Mouse (Mus musculus) small intestine, adult 2 months (tissue): ENCODE measurements around the gene Ano8. TPM values are rescaled to one million over a fixed set of nuclear protein-coding genes. Genes with fewer than 3 reads are reported as not detected.

ENCODE experiments used
- H3K27ac ChIP-seq: fragments of 200-500 bp; 2 replicates; pipeline ENCODE4 v1.5.1; 2012; ENCODE audit warnings: low read depth, low read length, control low read depth, inconsistent platforms; ENCODE audit not compliant: insufficient read depth
- H3K27me3 ChIP-seq: fragments of 200-500 bp; 2 replicates; pipeline ENCODE4 v1.6.1; 2012; ENCODE audit warnings: mild to moderate bottlenecking, moderate library complexity, low read length, inconsistent platforms; ENCODE audit not compliant: control insufficient read depth, insufficient read depth
- H3K36me3 ChIP-seq: fragments of 200-500 bp; 2 replicates; pipeline ENCODE4 v1.6.1; 2012; ENCODE audit warnings: mild to moderate bottlenecking, low read length, control low read depth, inconsistent platforms; ENCODE audit not compliant: control insufficient read depth, insufficient read depth
- H3K4me1 ChIP-seq: fragments of 200-500 bp; 2 replicates; pipeline ENCODE4 v1.6.1; 2012; ENCODE audit warnings: low read length, inconsistent platforms, mixed read lengths; ENCODE audit not compliant: control insufficient read depth, insufficient read depth, insufficient read length
- H3K4me3 ChIP-seq: fragments of 200-500 bp; 2 replicates; pipeline ENCODE4 v1.5.1; 2012; ENCODE audit warnings: low read depth, mild to moderate bottlenecking, control low read depth, inconsistent platforms, low read length, moderate library complexity
- CTCF ChIP-seq: fragments of 200-500 bp; IDR thresholded peaks from 2 replicates; pipeline ENCODE4 v1.5.1; 2012; ENCODE audit warnings: low read depth, mild to moderate bottlenecking, control low read depth, inconsistent platforms, low read length, moderate library complexity, mixed read lengths; ENCODE audit not compliant: insufficient replicate concordance, insufficient read length; ENCODE audit errors: extremely low read depth
- POLR2A ChIP-seq: fragments of 200-500 bp; IDR thresholded peaks from 2 replicates; pipeline ENCODE4 v1.6.1; 2012; ENCODE audit warnings: low read depth, mild to moderate bottlenecking, control low read depth, inconsistent platforms, low read length, moderate library complexity
- WGBS: fragments of 180-500 bp; shearing (Covaris S2); methylation state at CpG from one replicate; pipeline ENCODE4 v1.1.7; 2018; 5-methylcytosine and 5-hydroxymethylcytosine counted together
- polyA plus RNA-seq: library from polyadenylated mRNA; depleted of rRNA; stranded (reverse); fragments of >200 nt; gene quantifications from 2 replicates; pipeline ENCODE4 v1.2.3, GENCODE M21; 2012

The Ano8 gene
- polyA plus RNA-seq, 1 experiment = 19.8 TPM

DNA sequence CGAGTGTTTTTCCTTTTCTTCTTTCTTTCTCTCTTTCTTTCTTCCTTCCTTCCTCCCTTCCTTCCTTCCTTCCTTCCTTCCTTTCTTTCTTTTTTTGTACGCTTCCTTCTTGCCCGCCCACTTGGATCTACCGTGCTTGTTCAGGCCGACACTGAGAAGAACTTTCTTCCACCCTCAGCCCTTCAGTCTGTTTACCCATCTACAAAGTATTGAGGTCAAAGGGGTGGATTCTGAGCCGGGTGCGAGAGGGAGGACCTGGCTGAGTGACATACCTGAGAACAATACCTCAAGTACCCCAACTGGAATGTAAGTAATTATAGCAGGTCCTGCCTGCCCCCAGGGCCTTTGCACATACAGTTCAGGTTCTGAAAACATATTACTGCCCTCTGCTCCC, 370 bp upstream of the Ano8 start:
- TF ChIP-seq POLR2A = no peak
- no peak for TF ChIP-seq CTCF
- Histone ChIP-seq H3K4me3 (no peak overlapping the region), H3K27ac (no peak overlapping the region), H3K36me3 (peaks cover 4% of the 10 kb centered on the region; the same call in 1 of the 2 replicates), H3K27me3 (no peaks in the 10 kb centered on the region), H3K4me1 (peaks cover 10% of the 10 kb centered on the region)
- WGBS = 5% methylated on average over 7 of the region's 7 CpGs

DNA sequence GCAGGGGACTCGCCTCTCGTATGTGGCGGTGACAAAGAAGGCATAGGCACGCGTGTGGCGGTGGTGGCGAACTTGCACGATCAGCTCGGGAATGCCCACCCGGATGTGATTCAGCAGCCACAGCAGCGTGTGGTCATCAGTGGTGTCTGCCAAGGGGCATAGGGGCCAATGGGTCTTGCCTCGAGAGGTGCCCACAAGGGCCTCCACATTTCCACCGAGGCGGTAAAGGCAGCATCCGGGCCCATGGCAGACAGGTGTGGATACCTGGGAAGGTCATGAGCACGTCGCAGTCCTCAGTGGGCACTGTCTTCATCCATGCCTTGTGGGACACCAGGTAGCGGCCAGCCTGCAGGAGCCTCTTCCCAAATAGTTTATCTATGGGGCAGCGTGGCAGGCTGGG, 1.0 kb downstream of the Ano8 start:
- Histone ChIP-seq H3K36me3 (no peaks in the 10 kb centered on the region), H3K4me1 (peaks cover 9% of the 10 kb centered on the region), H3K27ac (no peak overlapping the region), H3K4me3 (no peak overlapping the region), H3K27me3 (no peaks in the 10 kb centered on the region)
- WGBS = 95% methylated on average over 19 of the region's 19 CpGs
- TF ChIP-seq POLR2A = no peak
- no peak for TF ChIP-seq CTCF

DNA sequence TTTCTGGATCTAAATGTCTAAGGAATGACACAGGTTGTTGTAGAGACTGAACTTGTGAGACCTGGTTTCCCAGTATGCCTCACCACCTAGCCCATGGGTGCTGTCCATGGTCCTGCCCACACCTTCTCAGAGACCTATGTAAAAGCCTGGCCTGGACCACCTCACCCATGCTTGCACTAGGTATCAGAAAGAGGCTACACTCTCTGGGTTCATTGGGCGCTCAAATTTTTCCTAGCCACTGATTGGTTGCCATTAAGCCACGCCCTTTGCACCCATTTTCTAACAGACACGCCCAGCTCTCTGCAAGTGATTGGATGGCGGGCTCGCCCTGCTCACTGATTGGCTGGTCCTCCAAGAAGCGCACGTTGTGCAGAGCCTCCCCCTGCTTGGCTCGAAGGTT, 1.8 kb downstream of the Ano8 start:
- H3K36me3 ChIP-seq = no peaks in the 10 kb centered on the region
- H3K27me3 ChIP-seq = no peaks in the 10 kb centered on the region
- no peak overlapping the region for H3K4me3 ChIP-seq
- no peak for TF ChIP-seq POLR2A
- no peak for TF ChIP-seq CTCF
- WGBS = 71% methylated on average over 8 of the region's 8 CpGs
- H3K27ac ChIP-seq = no peak overlapping the region
- H3K4me1 ChIP-seq = peaks cover 4% of the 10 kb centered on the region

DNA sequence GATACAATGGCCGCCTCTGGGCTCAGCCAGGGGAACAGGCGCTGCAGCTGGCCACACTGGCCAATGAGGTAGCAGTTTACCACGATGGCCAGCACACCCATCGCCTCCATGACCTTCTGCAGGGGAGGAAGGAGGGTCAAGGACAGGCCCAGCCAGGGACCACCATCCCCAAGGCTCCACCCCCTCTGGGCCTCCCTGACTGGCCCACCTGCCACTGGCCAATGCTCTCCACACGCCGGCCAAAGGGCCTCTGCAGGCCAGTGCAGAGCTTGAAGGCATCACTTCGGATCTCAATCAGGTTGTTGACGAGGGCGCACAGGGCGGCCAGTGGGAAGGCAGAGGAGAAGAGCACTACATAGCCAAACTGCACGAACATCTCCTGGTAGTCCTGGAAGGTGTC, 6.8 kb downstream of the Ano8 start:
- Histone ChIP-seq H3K4me1 (peaks cover 5% of the 10 kb centered on the region), H3K27me3 (no peaks in the 10 kb centered on the region), H3K27ac (no peak overlapping the region), H3K4me3 (no peak overlapping the region), H3K36me3 (peaks cover 4% of the 10 kb centered on the region)
- TF ChIP-seq POLR2A (no peak), CTCF (no peak)
- 90% methylated on average over 11 of the region's 11 CpGs for WGBS

DNA sequence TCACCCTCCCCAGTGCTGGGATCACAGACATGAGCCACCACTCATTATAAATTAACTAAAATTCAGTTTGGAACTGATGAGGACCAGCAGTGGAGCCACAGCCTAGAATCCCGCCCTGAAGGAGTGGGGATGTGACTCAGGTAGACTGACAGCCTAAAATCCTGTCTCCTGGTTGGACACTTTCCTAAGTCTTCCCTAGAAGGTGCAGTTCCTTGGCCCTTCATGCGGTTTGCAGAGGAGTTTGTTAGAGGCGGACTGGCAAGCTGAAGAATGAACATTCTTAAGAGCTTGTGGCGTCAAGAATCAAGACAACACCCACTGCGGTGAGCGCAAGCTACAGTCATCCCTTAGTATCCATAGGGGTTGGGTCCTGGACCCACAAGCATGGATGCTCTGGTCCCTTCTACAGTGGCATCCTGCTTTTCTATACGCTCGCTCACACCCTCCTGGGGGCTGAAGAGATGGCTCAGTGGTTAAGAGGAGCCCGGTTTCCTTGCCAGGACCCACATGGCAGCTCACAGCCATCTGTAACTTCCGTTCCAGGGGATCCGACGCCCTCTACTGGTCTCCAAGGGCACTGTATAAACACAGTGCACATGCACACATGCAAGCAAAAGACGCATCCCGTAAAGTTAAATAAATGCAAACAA, 8.4 kb downstream of the Ano8 start:
- H3K27me3 ChIP-seq = no peaks in the 10 kb centered on the region
- 64% methylated on average over 14 of the region's 14 CpGs for WGBS
- H3K4me3 ChIP-seq = no peak overlapping the region
- peaks cover 11% of the 10 kb centered on the region for H3K36me3 ChIP-seq
- no peak for TF ChIP-seq POLR2A
- peak; percentile 55; the same call in 1 of the 2 replicates for TF ChIP-seq CTCF
- peaks cover 5% of the 10 kb centered on the region for H3K4me1 ChIP-seq
- H3K27ac ChIP-seq = no peak overlapping the region

DNA sequence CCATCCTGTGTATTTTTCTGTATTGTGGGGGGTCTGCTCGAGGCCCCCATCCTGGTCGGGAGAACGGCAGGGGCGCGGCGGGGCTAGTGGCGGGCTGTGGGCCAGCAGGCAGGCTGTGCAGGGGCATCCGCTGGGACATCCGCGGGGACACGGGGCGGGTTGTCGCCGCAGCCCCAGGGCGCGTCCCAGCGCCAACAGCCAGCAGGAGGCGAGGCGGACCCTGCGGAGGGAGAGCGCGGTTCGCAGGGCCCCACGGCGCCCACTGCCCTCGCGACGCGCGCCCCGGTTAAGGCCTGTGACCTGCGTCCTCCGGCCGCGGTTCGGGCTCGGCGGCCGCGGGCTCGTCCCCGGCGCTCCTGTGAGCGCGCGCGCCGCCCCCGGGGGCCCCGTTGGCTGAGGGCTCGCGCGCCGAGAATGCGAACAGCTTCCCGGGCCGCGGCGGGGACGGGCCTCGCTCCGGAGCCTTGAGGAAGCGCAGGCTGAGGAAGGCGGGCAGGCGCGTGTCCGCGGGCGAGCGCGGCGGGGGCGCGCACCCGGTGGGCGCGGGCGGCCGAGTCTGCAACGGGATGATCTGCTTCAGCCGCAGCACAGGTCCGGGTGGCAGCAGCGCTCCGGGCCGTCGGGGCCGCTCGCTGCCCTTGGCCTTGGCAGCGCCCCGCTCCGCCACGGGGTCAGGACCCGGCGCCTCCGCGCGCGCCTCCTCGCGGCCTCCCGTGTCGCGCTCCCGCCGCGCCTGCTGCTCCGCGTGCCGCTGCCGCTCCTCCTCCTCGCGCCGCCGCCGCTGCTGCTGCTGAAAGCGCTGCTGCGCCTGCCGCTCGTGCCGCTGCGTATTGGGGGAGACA, 9.4 kb downstream of the Ano8 start:
- H3K27ac ChIP-seq = peak overlapping the region; percentile 62

DNA sequence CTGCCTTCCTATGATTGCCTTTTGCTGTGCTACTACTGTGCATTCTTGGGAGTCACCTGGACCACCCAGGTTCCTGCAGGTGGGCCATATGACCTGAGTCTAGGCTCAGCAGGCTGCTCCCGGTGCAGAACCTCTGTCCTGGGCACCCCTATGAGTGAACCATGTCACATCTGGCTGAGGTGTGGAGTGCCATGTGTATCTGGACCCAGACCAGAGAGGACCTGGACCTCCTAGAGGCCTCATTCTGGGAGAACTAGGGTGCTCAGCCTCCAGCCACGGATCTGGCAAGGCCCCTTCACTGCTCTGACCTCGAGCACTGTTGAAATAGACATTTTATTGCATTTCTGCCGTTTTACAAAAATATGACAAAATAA, 10.1 kb downstream of the Ano8 start:
- 22% methylated on average over 4 of the region's 4 CpGs for WGBS
- Histone ChIP-seq H3K27ac (no peak overlapping the region), H3K36me3 (peaks cover 18% of the 10 kb centered on the region), H3K4me3 (peak overlapping the region; percentile 87), H3K4me1 (peaks cover 5% of the 10 kb centered on the region), H3K27me3 (no peaks in the 10 kb centered on the region)
- TF ChIP-seq POLR2A = no peak
- TF ChIP-seq CTCF = no peak

More for the DNA sequence above, 9.4 kb downstream of the Ano8 start:
- peaks cover 5% of the 10 kb centered on the region for H3K4me1 ChIP-seq
- H3K4me3 ChIP-seq = peak overlapping the region; percentile 87
- H3K27me3 ChIP-seq = no peaks in the 10 kb centered on the region
- TF ChIP-seq POLR2A = no peak
- 0 out of 2 replicates have a peak, but pooled peaks have one; percentile 7 for TF ChIP-seq CTCF
- under 1% methylated on average over 113 of the region's 121 CpGs for WGBS
- peaks cover 17% of the 10 kb centered on the region for H3K36me3 ChIP-seq
